Mouse (Mus musculus): ENCODE results near the gene Hbp1.

Gene Hbp1

DNA sequence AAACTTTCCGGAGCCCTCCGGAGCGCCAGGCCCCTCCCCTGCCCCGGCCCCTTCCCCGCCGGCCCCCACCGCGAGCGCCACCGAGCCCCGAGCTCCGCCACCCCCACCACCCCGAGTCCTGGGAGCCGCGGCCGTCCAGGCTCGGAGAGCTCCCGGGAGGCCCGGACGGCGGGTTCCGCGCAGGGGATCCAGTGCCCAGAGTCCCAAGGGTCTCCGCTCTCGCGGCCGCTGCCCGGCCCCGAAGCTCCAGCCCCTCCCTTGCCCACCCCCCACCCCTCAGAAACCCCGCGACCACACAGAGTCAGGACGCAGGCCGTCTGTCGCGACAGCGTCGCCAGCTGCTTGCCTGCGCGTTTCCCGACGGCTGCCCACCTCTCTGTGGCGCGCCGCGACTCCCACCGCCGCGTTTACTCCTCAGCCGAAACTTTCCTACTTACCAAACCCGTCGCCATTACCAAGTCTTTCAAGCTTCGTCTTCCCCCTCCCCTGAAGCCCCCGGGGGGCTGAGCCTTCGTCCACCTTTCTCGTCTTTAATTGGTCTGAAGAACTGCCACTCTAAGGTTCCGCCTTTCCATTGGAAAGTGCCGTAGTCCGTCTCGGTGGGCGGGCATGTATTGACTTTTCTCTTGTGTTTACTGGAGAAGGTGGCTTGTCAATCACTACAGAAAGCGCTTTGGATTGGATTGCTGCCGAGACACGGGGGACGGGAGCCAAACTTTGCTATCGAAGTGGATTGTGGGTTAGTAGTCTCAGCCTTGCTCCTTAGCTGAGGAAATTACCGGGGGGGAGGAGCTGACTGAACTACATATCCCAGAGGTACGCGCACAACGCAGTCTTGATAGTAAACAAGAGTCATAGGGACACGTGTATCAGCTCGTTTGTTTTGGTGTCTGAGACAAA, at the start of gene Hbp1:
Hbp1 (minus strand) TSS at position 777 of the 900 bp plus-strand sequence.
- DNase-seq (ENCODE audit: low read depth, low spot score): peak; percentile 100

DNA sequence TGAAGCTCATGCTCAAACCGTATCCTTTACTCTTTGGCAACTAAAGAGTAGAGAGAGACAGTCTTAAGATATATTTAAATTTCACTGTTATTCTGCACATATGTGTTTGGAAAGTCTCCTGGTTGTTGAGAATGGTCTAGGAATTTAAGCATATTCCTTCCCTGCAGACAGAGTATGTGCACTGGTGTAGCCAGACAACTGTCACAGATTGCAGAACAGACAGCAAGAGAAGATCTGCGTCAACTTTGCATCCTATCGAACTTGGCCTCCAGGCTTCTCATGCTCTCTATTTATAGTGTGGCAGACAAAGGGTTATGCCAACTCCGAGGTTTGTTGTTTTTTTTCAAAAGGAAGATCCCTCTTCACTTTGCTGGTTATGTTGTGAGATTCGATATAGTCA, 48.4 kb upstream of the Hbp1 start:
- DNase-seq (ENCODE audit: low read depth, low spot score): no peak

DNA sequence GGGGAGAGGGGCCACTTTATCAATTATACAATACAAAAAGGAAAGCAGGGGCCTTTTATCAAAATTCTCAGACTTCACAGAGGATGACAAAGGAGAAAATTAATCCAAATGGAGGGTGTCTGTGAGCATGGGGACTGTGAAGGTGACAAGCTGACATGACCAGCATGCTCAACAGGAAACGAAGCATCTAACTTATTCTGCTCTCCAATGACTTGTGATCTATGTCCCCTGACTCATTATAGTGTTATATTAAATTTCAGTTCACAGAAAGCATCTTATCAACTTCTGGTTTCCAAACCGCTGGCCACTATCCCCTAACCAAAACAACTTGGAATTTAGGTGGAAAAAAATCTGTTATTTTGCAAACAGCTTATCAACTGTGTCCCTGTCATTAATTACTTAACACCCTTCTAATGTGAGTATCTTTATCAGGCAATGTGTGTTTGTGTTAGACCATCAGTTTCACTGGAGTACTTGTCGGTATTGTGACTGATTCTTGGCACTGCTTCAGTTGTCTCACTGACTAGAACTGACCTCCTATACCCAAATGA, 47.1 kb upstream of the Hbp1 start:
- DNase-seq (ENCODE audit: low read depth, low spot score): no peak

DNA sequence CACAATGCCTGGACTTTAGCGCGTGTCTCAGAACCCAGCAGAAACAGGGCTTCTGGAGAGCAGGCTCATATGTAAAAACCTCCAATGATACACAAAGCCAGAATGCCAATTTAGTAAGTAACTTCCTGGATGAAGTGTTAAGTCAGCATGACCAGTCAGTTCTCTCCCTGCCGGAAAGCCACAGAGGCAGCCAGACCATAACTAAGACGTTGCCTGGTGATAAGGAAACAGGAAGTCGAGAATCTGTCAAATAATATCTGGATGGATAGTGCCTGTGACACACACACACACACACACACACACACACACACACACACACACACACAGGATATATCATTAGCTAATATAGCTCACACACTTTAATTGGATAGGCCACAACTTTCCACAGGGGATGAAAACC, 46.5 kb upstream of the Hbp1 start:
- peak; percentile 73 for DNase-seq (ENCODE audit: low read depth, low spot score)

DNA sequence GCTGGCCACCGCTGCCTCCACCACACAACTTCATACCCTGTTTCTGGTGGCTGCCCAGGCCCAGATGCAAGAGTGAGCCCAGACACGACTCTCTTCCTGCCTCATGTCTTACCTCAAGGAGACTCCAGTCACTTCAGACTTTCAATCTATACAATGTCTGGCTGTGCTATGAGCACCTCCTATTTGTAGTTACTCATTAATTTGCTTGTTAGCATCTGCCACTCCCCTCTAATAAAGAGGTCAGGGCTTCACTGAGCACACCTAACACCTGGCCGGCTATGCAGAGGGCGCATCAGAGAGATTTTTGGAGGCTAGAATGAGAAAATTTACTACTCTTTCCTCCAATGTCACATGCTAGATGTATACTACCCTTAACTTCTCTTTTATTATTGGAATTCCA, 40.2 kb upstream of the Hbp1 start:
- DNase-seq (ENCODE audit: low read depth, low spot score): no peak

DNA sequence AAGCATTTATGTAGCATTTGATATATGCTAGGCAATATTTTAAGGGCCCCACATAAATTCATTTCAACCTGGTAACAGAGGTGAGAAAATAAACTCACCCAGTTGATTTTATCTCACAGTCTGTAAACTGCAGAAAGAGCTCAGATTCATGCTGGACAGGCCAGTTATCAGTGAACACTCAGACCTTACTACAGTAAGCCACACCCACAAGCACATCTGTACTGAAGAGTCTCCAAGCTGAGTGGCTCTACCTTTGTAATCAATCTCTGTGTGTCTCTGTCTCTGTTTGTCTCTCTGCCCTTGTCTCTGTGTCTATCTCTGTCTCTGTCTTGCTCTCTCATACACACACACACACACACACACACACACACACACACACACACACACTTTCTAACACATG, 39.4 kb upstream of the Hbp1 start:
- DNase-seq (ENCODE audit: low read depth, low spot score): no peak

DNA sequence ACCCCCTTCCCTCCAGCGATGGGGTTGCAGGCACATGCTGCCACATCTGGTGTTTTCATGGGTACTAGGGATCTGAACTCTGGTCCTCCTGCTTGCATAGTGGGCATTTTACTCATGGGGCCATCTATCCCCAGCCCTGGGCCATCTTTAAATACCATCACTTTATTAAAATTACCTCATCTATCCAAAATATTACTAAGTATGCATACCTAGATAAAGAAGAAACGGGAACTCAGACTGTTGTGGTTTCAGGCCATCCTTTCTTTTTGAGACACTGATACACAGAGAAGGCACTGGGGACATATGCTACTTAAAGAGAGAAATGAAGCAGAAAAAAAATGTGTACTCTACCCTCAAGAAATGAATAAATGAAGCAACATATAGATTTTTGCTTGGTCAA, 36.1 kb upstream of the Hbp1 start:
- DNase-seq (ENCODE audit: low read depth, low spot score): no peak

DNA sequence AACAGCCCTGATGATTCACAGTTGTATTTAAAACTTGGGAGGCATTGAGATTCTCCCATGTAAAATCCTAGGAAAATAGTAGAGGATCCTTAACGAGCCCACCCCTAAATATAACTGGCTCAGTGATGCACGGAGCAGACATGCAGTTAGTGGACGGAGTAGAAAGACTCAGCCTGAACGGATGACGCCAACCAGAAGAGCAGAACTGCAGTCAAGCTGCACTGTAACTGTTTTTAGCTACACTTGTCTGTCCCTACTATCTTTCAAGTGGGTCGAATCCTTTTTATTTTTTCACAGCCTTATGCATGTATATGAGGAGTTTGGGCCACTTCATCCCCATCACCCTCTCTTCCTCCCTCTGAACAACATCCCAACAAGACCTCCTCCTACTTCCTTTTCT, 35.4 kb upstream of the Hbp1 start:
- DNase-seq (ENCODE audit: low read depth, low spot score): no peak

DNA sequence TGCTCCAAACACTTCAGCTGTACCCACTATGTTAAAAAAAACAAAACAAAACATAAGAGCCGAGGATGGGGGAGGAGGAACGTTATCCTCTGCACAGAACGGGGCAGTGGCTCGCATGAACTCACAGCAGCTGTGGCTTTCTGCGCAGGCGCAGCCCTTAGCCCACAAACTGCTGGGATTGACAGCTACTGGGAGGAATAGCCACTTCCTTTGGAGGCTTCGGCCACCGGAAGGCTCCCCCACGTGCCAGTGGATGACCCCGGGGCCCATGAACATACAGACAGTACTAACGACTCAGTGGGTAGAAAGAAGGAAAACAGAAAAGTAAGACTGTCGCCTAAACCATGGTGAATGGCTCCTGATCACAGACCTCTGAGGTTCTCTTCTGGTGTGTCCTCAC, 34.3 kb upstream of the Hbp1 start:
- no peak for DNase-seq (ENCODE audit: low read depth, low spot score)

DNA sequence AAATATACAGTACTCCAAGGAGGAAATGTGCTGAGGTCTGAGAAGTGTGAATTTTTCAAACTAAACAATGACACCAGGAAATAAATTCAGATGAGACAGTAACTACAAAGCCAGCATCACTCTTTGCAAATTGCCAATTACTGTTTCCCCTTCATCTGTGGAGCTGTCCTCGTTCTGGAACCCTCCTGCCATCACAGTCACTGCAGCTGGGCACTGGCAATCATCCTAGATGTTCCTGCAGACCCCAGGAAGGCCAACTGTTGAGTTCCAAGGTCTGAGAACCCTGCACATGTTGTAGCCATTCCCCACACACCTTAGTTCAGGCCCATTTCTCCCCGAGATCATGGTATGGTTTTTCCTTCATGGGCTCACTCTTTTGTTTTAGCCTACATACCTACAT, 33.9 kb upstream of the Hbp1 start:
- DNase-seq (ENCODE audit: low read depth, low spot score): no peak

DNA sequence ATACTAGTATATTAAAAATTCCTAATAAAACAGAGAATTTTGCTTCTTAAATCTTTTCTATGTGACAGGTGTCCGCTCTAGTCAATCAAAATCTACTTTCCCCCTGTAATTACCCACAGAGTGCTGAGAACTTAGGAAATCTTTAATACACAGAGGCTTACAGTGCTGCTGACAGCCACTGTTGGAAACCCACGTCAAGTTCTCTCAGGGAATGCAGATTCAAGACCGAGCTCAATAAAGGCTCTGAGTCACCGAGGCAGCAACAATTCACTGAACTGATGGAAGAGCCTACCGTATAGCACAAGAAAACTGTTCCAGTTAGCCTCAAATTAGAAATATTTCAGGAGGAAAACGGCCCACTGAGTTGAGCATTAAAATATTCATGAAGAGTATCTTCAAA, 33.4 kb upstream of the Hbp1 start:
- no peak for DNase-seq (ENCODE audit: low read depth, low spot score)

DNA sequence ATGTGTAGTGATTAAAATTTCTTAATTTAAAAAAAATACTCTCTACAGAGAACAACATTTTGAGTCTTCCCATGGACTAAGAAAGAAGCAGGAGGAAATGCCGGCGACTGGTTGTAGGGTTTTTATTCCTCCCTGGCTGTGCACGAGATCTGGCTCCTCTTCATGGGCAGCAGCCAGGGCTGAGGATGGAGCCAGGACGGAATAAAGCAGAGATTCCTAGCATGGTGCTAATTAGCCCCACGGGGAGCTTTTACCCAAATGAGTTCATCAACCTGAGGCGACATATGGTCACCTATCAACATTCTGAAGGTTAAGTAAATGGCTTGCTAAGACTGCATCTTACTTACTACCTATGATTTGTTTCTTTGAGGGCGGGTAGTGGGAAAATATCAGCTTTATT, 32.9 kb upstream of the Hbp1 start:
- no peak for DNase-seq (ENCODE audit: low read depth, low spot score)

DNA sequence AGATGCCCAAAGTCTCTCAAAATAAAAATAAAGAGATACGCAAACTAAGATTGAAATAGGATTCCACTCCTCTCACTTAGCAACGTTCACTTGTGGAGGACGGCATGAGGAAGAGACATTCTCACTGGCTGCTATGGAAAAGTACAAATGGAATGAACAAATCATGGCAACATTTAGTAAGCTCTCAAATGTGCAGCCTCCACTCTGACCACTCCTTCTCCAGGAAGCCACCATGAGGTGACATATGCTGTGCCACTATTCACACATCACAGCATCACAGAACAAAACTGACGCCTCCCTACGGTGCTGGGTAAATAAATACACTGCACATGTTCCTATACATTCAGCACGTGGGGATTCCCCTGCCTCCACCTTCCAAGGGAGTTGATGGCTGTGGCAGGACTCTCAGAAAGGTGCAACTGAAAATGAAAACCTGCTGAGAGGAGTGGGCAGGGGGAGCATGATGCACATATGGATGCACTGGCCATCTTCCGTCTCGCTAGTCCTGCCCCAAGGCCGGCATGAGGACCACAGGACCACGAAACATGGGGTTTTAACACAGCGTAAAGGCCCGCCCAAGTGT, 27.4 kb upstream of the Hbp1 start:
- DNase-seq (ENCODE audit: low read depth, low spot score): no peak

DNA sequence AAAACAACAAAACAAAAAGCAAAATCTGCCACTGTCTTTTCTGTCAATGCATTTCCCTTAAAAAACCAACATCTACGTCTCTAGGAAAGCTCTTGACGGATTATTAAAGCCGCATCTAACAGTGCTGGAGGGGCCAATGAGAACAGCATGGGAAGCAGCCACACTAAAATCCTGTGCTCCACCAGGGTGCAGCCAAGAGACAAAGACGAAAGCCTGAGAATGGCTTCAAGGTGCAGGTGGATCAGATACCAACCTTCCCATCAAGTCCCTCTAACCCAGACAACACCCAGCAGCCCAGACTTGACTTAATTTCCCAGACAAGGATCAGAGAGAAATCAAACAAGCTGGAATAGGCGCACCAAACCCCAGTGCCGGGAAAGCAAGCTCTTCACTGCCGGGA, 26.2 kb upstream of the Hbp1 start:
- no peak for DNase-seq (ENCODE audit: low read depth, low spot score)

DNA sequence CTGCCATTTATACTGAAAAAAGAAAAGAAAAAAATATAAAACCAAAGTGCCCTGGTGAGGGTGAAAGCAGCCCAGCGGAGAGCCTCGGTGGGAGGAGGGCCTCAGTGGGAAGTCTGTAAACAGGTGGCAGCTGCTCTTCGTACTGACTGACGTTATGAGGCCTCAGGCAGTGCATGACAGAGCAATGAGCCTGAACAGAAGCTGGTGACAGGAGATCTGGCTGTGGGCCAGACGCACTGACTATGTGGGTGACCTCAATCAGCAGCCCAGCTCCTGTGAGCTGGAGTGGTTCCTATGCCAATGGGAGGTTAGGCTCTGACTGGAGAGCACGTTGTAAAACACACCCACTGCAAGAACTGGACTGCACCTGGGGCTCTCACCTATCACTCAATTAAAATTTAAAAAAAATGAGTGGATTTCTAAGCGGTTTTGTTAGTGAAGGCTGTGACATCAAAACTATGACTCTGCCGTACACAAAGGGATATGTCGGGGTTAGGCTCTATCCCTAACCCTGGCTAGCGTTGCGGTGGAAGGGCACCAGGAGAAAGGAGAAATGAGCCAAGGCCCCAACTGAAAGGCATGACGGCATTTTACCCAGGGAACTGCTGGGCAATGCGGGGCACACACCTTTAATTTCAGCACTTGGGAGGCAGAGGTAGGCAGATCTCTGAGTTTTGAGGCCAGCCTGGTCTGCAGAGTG, 23.3 kb upstream of the Hbp1 start:
- no peak for DNase-seq (ENCODE audit: low read depth, low spot score)

DNA sequence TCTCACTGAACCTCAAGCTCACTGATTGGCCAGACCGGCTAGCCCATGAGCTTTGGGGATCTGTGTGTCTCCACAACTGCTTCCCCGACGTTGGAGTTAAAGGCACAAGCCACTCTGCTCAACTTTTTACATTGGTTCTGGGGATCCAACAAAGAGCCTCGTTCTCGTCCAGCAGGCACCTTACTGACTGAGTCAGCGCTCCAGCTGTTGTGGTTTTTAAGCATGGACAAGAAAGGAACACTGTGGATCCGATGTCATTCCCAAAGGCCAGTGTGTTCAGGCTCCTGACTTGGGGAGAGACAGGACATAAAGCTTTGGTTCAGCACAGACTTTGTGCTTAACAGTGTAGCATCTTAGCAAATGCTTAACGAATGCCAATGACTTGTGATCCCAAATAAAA, 21.2 kb upstream of the Hbp1 start:
- DNase-seq (ENCODE audit: low read depth, low spot score): no peak

DNA sequence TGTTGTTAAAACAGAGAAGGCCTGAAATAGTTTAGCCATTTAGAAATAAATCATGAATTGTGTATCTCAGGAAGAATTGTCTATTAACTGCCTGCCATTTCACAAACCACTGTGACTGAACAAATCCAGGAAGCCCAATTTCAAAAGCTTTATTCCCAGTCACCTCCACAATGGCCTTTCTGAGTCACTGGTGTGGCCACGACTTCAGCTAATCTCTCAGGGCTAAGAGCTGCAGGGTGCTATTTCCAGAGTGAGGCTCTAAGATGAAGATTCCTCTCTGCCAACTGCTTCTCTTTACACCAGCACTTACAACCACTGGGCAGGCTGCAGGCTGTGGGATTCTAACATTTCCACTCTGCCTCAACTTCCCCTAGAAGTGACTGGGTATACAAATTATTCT, 18.8 kb upstream of the Hbp1 start:
- DNase-seq (ENCODE audit: low read depth, low spot score): no peak

DNA sequence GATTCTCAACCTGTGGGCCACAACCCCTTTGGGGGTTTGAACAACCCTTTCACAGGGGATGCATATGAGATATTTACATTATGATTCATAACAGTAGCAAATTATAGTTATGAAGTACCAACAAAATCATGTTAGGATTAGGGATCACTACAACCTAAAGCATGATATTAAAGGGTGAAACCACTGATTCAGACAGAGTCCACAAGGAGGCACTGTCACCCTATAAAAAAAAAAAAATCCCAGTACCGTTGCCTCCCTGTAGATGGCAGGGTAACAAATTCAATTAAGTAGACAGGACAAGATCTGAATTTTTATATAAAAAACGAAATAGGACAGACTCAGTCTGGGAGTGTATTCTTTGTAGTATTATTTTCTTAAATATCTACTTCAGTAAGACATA, 17.2 kb upstream of the Hbp1 start:
- DNase-seq (ENCODE audit: low read depth, low spot score): peak; percentile 76

DNA sequence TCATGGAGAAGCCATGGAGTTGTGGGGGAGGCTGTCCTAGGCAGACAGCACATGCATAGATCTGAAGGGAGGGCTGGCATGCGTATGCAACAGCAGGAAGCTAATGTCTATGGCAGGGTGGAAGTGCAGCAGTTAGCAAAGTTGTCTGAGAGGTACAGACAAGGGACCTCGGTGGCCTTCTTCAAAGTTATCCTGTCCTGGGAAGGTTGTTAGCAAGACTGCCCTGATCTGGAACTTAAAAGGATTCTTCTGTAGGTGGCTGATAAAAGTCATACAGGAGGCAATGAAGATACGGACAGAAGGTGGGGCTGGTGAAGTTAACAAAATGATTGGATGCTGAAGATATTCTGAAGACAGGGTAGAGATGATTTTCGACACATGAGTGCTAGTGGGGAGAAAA, 16.1 kb upstream of the Hbp1 start:
- DNase-seq (ENCODE audit: low read depth, low spot score): no peak

DNA sequence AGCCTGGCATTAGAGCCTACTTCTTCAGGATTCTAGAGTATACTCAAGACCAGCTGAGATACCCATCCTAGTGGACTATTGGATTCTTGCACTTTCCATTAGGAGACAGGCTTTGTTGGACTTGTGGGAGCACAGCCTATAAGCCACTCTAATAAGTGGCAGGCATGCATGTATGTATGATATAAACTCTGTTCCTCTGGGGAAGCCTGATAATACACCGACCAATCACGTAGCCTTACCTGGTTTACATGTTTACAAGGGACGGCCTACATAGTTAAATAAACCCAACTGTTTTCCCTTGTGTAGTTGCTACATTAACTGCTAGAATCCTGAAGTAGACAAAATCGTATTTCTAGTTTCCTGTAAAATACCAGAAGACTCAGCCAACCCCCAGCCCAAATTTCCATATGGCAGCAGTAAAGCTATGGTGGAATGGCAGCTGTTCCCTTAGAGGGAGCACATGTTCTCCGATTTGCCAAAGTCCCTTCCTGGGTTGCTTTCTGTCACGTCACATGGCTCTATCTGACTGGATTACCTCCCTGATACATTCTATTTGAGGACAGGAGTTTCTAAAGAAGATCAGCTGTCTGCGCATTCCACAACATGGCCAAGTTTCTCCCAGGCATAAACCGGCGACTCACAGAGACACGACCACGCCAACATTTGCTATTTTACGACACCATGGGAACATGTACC, 15.3 kb upstream of the Hbp1 start:
- DNase-seq (ENCODE audit: low read depth, low spot score): no peak

DNA sequence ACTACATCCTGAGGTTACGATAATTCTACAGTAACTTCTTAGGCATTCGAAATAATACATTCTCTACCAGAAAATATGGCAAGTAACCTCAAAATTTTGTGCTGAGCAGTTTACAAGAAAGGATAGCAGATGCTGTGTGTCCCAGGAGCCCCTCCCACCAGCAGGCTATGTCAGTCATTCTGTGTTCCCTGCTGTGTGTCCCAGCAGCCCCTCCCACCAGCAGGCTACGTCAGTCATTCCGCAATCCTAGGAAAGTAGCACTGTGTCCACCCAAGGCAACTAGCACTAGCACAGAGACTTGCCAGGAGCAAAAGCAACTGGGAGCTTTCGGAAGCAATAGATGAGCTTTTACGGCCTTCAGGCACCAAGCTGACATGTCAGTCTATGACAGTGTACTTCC, 13.7 kb upstream of the Hbp1 start:
- no peak for DNase-seq (ENCODE audit: low read depth, low spot score)

DNA sequence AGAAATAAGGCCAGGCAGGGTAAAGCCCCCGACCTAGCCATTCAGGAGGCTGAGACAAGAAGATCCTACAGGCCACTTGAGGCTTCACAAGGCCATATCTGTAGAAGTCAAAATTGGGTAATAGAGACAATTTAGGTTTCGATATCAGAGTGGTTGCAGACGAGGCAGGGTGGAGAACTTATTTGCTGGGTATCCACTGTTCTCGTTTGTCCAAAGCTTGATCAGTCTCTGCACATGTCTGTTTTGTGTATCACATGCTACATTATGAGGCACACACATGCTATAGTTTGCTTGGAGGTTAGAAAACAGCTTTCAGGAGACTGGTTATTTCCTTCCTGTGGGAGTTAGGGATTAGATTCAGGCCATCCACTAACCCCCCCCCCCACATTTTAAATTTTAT, 5.5 kb upstream of the Hbp1 start:
- no peak for DNase-seq (ENCODE audit: low read depth, low spot score)
